Mouse (Mus musculus) embryonic fibroblast, embryonic 13.5 days (primary cell): Measurements from ENCODE around the gene Ak7. TPM values are rescaled to one million over a fixed set of nuclear protein-coding genes. Genes with fewer than 3 reads are reported as not detected.

Experiments used
- H3K27ac ChIP-seq: 2 replicates; pipeline ENCODE4 v1.5.1; 2012; ENCODE audit warnings: low read length, control low read depth, inconsistent platforms; ENCODE audit not compliant: insufficient read depth
- H3K4me1 ChIP-seq: 2 replicates; pipeline ENCODE4 v1.6.1; 2011; ENCODE audit warnings: low read length; ENCODE audit not compliant: control insufficient read depth, insufficient read depth
- H3K4me3 ChIP-seq: 2 replicates; pipeline ENCODE4 v1.5.1; 2011; ENCODE audit warnings: mild to moderate bottlenecking, control low read depth, low read length; ENCODE audit not compliant: insufficient read depth
- CTCF ChIP-seq: IDR thresholded peaks from 2 replicates; pipeline ENCODE4 v1.5.1; 2011; ENCODE audit warnings: mild to moderate bottlenecking, control low read depth, low read length, moderate library complexity, borderline replicate concordance; ENCODE audit not compliant: insufficient read depth
- POLR2A ChIP-seq: IDR thresholded peaks from 2 replicates; pipeline ENCODE4 v1.6.1; 2011; ENCODE audit warnings: low read depth, mild to moderate bottlenecking, control low read depth, low read length, moderate library complexity
- polyA plus RNA-seq: library from polyadenylated mRNA; stranded (reverse); fragments of >200 nt; gene quantifications from 2 replicates; pipeline ENCODE4 v1.2.4, GENCODE M21; 2011; ENCODE audit warnings: low read depth; ENCODE audit not compliant: missing spikeins, insufficient read length

Ak7 gene
- polyA plus RNA-seq, 1 experiment = 0.16 TPM

- Histone ChIP-seq H3K4me1 (peaks cover 2% of the 10 kb centered on the region; the same call in 1 of the 2 replicates), H3K27ac (peak within 1 kb of the TSS; percentile 92), H3K4me3 (peak within 1 kb of the TSS; percentile 96)
- TF ChIP-seq POLR2A = peak; percentile 75
- no peak for TF ChIP-seq CTCF
These were observed 78.6 kb downstream of the Ak7 start, which contains the start of gene Papola for GRCm38 (mm10) chr12:105784196-105784999. Gene Papola (plus strand): TSS chr12:105784694.

GRCm38 (mm10) chr12:105785000-105785774 is 79.4 kb downstream of the Ak7 start:
- peaks cover 2% of the 10 kb centered on the region; the same call in 1 of the 2 replicates for H3K4me1 ChIP-seq
- peak; percentile 39 for TF ChIP-seq POLR2A
- no peak for TF ChIP-seq CTCF
- peak overlapping the region; percentile 96 for H3K4me3 ChIP-seq
- peak overlapping the region; percentile 92 for H3K27ac ChIP-seq

GRCm38 (mm10) chr12:105786113-105786512 is 80.3 kb downstream of the Ak7 start:
- H3K4me3 ChIP-seq = peak overlapping the region; percentile 96
- TF ChIP-seq POLR2A = no peak
- no peak for TF ChIP-seq CTCF
- no peak overlapping the region for H3K27ac ChIP-seq
- H3K4me1 ChIP-seq = peaks cover 2% of the 10 kb centered on the region; the same call in 1 of the 2 replicates

- no peak for TF ChIP-seq CTCF
- no peak for TF ChIP-seq POLR2A
- H3K4me1 ChIP-seq = peaks cover 2% of the 10 kb centered on the region; the same call in 1 of the 2 replicates
- no peak overlapping the region for H3K27ac ChIP-seq
- no peak overlapping the region for H3K4me3 ChIP-seq
These were observed 81.8 kb downstream of the Ak7 start for GRCm38 (mm10) chr12:105787626-105788025.

GRCm38 (mm10) chr12:105789885-105790284 is 84.1 kb downstream of the Ak7 start:
- H3K27ac ChIP-seq = no peak overlapping the region
- peaks cover 2% of the 10 kb centered on the region; the same call in 1 of the 2 replicates for H3K4me1 ChIP-seq
- no peak overlapping the region for H3K4me3 ChIP-seq
- TF ChIP-seq POLR2A (no peak), CTCF (no peak)

GRCm38 (mm10) chr12:105794896-105795295 is 89.1 kb downstream of the Ak7 start:
- Histone ChIP-seq H3K4me1 (no peaks in the 10 kb centered on the region), H3K4me3 (no peak overlapping the region), H3K27ac (no peak overlapping the region)
- TF ChIP-seq POLR2A (no peak), CTCF (no peak)

GRCm38 (mm10) chr12:105798001-105798400 is 92.2 kb downstream of the Ak7 start:
- TF ChIP-seq POLR2A (no peak), CTCF (no peak)
- Histone ChIP-seq H3K4me3 (no peak overlapping the region), H3K27ac (no peak overlapping the region), H3K4me1 (no peaks in the 10 kb centered on the region)

- Histone ChIP-seq H3K4me1 (no peaks in the 10 kb centered on the region; the same call in 1 of the 2 replicates), H3K27ac (no peak overlapping the region), H3K4me3 (no peak overlapping the region)
- TF ChIP-seq POLR2A = no peak
- no peak for TF ChIP-seq CTCF
These were observed 100.0 kb downstream of the Ak7 start for GRCm38 (mm10) chr12:105805790-105806189.

- no peak for TF ChIP-seq POLR2A
- no peak for TF ChIP-seq CTCF
- H3K4me1 ChIP-seq = no peaks in the 10 kb centered on the region; the same call in 1 of the 2 replicates
- no peak overlapping the region for H3K4me3 ChIP-seq
- no peak overlapping the region for H3K27ac ChIP-seq
These were observed 100.4 kb downstream of the Ak7 start for GRCm38 (mm10) chr12:105806205-105806604.
